Mouse (Mus musculus): Measurements from ENCODE around the gene Jph3.

Gene Jph3

GRCm38 (mm10) chr8:121829777-121830362 is 100.4 kb downstream of the Jph3 start:
- no peak for DNase-seq (ENCODE audit: low read depth in 2 of 2, low spot score in 2 of 2)

GRCm38 (mm10) chr8:121832061-121832460 is 102.6 kb downstream of the Jph3 start:
- no peak for DNase-seq (ENCODE audit: low read depth in 2 of 2, low spot score in 2 of 2)

- peak; percentile 72 to 81 for DNase-seq (ENCODE audit: low read depth in 2 of 2, low spot score in 2 of 2)
These were observed 103.1 kb downstream of the Jph3 start for GRCm38 (mm10) chr8:121832503-121832902.

- peak; percentile 70 to 76 for DNase-seq (ENCODE audit: low read depth in 2 of 2, low spot score in 2 of 2)
These were observed 111.8 kb downstream of the Jph3 start for GRCm38 (mm10) chr8:121841242-121841641.

GRCm38 (mm10) chr8:121842064-121842955 is 112.9 kb downstream of the Jph3 start:
- no peak for DNase-seq (ENCODE audit: low read depth in 2 of 2, low spot score in 2 of 2)

GRCm38 (mm10) chr8:121843184-121843733 is 113.8 kb downstream of the Jph3 start:
- no peak for DNase-seq (ENCODE audit: low read depth in 2 of 2, low spot score in 2 of 2)

Data from CD8-positive naive resting alpha-beta T cell, adult 2 months (primary cell).